Mouse (Mus musculus) liver, adult 2 months (tissue): ENCODE results near the gene Pex10.

Experiments used
- CTCF ChIP-seq: fragments of 200-500 bp; IDR thresholded peaks from 2 replicates; pipeline ENCODE4 v1.5.1; 2011; ENCODE audit warnings: low read depth, low read length, control low read depth
- POLR2A ChIP-seq: fragments of 200-500 bp; IDR thresholded peaks from 2 replicates; pipeline ENCODE4 v1.6.1; 2011; ENCODE audit warnings: low read length, control low read depth; ENCODE audit not compliant: insufficient read depth; ENCODE audit errors: extremely low read depth

DNA sequence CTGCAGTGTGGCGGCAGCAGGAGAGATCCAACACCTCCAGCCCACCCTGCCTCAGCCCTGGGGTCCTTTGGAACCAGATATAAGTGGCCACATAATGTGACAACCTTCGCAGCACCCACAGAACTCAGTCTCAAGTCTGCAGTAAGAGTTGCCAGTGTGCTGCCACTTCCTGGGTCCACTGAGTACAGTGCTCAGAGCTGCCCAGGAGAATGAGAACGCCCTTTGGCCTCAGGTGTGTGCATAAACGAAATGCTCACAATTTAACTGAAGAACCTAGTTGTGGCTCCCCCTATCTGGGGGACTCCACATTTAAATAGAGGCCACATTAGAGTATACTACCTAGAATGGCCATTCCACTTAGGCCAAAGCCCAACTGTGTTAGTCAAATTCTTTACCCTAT is 16.7 kb downstream of the Pex10 start:
- TF ChIP-seq CTCF (no peak), POLR2A (no peak)
